Mouse (Mus musculus): Measurements from ENCODE around the gene Arhgap45. TPM values are rescaled to one million over a fixed set of nuclear protein-coding genes. Genes with fewer than 3 reads are reported as not detected.

Arhgap45 gene
- polyA plus RNA-seq, 1 experiment from 2014 or later: 8.0 TPM

DNA sequence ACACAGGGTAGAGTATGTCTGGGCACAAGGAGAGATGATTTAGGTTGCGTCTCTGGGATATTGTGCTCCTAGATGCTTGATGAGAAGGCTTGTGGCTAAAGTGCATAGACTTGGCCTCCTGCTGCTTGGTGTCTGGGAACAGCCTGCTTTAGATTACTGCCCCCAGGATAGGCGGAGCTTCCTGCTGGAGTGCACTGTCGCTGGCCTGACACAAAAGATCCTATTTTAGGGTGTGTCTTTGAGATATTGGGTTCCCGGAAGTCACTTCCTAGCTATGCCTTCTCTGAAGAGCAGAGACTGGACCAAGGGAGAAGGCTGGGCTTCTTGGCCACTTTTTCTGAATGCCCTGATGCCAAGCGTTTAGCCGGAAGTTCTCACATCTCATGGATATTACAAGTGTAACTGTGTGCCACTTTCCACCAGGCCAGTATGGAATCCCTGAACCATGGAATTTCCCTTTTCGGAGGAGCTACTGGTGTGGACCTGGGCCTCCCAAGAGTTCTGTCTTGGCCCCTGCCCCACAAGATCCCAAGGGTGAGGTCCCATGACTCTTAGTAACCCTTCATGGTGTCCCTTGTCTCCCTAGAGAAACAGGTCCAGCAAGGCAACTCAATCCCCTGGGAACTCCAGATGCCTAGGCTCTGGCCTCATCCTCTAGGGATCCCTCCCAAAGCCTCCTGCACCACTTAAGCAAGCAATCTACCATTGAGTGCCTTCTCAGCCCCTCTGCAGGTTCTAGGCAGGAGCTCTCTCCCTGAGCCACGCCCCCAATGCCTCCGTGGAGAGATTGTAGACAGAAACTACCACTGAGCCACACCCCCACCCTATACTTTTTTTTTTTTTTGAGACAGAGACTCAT, 12.8 kb upstream of the Arhgap45 start:
- no peak for DNase-seq (ENCODE audit: extremely low spot score, low spot score)
- Histone ChIP-seq H3K27me3 (ENCODE audit: poor library complexity, severe bottlenecking) (peaks cover 70% of the 10 kb centered on the region), H3K9me3 (no peaks in the 10 kb centered on the region), H3K4me1 (peaks cover 26% of the 10 kb centered on the region), H3K27ac (no peak overlapping the region), H3K4me3 (0 out of 2 replicates have a peak overlapping the region, but pooled peaks have one; percentile 5), H3K36me3 (replicated peaks) (no peaks in the 10 kb centered on the region)
- 63% methylated on average over 9 of the region's 9 CpGs for WGBS

- peaks cover 63% of the 10 kb centered on the region for H3K27me3 ChIP-seq (ENCODE audit: poor library complexity, severe bottlenecking)
- no peak overlapping the region for H3K4me3 ChIP-seq
- no peak for DNase-seq (ENCODE audit: extremely low spot score, low spot score)
- H3K4me1 ChIP-seq: peaks cover 26% of the 10 kb centered on the region
- H3K36me3 ChIP-seq (replicated peaks): no peaks in the 10 kb centered on the region
- no peak overlapping the region for H3K27ac ChIP-seq
- H3K9me3 ChIP-seq: no peaks in the 10 kb centered on the region
- 93% methylated on average over 8 of the region's 8 CpGs for WGBS
Measured at GRCm38 (mm10) chr10:80004233-80004705, 12.2 kb upstream of the Arhgap45 start.

GRCm38 (mm10) chr10:80011740-80012139, 4.7 kb upstream of the Arhgap45 start:
- no peak overlapping the region for H3K4me3 ChIP-seq
- 90% methylated on average over 6 of the region's 6 CpGs for WGBS
- DNase-seq (ENCODE audit: extremely low spot score, low spot score): no peak
- H3K27me3 ChIP-seq (ENCODE audit: poor library complexity, severe bottlenecking): peaks cover 54% of the 10 kb centered on the region
- peaks cover 23% of the 10 kb centered on the region for H3K9me3 ChIP-seq
- no peak overlapping the region for H3K27ac ChIP-seq
- peaks cover 22% of the 10 kb centered on the region; the same call in 1 of the 2 replicates for H3K4me1 ChIP-seq
- peaks cover 20% of the 10 kb centered on the region for H3K36me3 ChIP-seq (replicated peaks)

GRCm38 (mm10) chr10:80013609-80014008, 2.8 kb upstream of the Arhgap45 start:
- 28% methylated on average over 25 of the region's 25 CpGs for whole genome bisulfite sequencing
- H3K27me3 ChIP-seq (ENCODE audit: poor library complexity, severe bottlenecking): peaks cover 70% of the 10 kb centered on the region
- no peak for DNase-seq (ENCODE audit: extremely low spot score, low spot score)
- H3K4me1 ChIP-seq: peaks cover 26% of the 10 kb centered on the region
- H3K9me3 ChIP-seq: peaks cover 23% of the 10 kb centered on the region
- 0 out of 2 replicates have a peak overlapping the region, but pooled peaks have one; percentile 3 for H3K4me3 ChIP-seq
- H3K27ac ChIP-seq: no peak overlapping the region
- H3K36me3 ChIP-seq (replicated peaks): peaks cover 20% of the 10 kb centered on the region

GRCm38 (mm10) chr10:80014484-80015290, 1.8 kb upstream of the Arhgap45 start:
- Histone ChIP-seq H3K27me3 (ENCODE audit: poor library complexity, severe bottlenecking) (peaks cover 80% of the 10 kb centered on the region), H3K4me3 (no peak overlapping the region)

DNA sequence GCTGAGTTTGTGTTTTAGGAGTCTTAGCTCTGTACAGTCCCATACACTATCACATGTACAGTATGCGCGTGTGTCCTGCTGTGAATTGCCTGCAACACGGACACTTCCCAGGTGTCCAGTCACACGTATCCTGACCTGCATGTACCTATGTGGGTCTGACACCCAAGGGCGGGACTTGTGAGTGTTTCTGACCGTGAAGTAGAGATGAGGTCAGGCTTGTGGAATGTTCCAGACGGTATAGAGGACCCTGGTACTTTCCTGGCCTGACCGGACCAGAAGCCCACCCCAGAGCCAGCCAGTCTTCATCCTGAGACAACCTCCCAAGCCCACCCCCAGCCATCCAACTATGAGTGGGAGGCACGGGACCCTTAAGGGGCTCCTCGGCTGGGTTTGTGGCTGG, 870 bp upstream of the Arhgap45 start:
- peaks cover 11% of the 10 kb centered on the region; the same call in 1 of the 2 replicates for H3K36me3 ChIP-seq (replicated peaks)
- H3K27me3 ChIP-seq (ENCODE audit: poor library complexity, severe bottlenecking): peaks cover 89% of the 10 kb centered on the region
- no peak overlapping the region for H3K4me3 ChIP-seq
- 84% methylated on average over 10 of the region's 10 CpGs for WGBS
- H3K27ac ChIP-seq: no peak overlapping the region
- DNase-seq (ENCODE audit: extremely low spot score, low spot score): no peak
- peaks cover 45% of the 10 kb centered on the region for H3K4me1 ChIP-seq
- peaks cover 13% of the 10 kb centered on the region; the same call in 1 of the 2 replicates for H3K9me3 ChIP-seq

More at GRCm38 (mm10) chr10:80014484-80015290, 1.8 kb upstream of the Arhgap45 start:
- Histone ChIP-seq H3K27ac (no peak overlapping the region), H3K36me3 (replicated peaks) (peaks cover 18% of the 10 kb centered on the region), H3K9me3 (peaks cover 21% of the 10 kb centered on the region), H3K4me1 (peaks cover 36% of the 10 kb centered on the region)
- DNase-seq (ENCODE audit: extremely low spot score, low spot score): no peak
- 20% methylated on average over 28 of the region's 28 CpGs for WGBS

DNA sequence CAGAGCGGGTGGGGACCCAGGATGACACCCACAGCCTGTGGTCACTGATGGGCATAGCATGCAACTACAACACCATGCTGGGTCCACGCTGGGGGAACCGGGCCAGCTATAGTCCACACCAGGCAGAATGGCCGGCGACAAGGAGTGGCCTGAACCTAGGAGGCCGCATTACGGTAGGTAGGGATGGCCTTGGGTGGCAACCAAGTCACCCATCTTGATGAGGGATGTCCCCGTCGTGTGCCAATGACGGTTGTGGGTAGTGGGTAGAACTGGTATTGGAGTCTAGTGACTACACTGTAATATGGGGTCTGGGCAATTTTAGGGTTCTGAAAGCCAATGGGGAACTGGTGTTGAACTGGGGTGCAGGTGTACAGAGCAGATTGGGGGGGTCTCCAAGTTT, 478 bp downstream of the Arhgap45 start:
- no peak for DNase-seq (ENCODE audit: extremely low spot score, low spot score)
- H3K27ac ChIP-seq: no peak overlapping the region
- WGBS: 93% methylated on average over 10 of the region's 10 CpGs
- H3K4me1 ChIP-seq: peaks cover 47% of the 10 kb centered on the region
- H3K36me3 ChIP-seq (replicated peaks): peaks cover 6% of the 10 kb centered on the region
- peaks cover 85% of the 10 kb centered on the region for H3K27me3 ChIP-seq (ENCODE audit: poor library complexity, severe bottlenecking)
- no peak overlapping the region for H3K4me3 ChIP-seq
- H3K9me3 ChIP-seq: no peaks in the 10 kb centered on the region

DNA sequence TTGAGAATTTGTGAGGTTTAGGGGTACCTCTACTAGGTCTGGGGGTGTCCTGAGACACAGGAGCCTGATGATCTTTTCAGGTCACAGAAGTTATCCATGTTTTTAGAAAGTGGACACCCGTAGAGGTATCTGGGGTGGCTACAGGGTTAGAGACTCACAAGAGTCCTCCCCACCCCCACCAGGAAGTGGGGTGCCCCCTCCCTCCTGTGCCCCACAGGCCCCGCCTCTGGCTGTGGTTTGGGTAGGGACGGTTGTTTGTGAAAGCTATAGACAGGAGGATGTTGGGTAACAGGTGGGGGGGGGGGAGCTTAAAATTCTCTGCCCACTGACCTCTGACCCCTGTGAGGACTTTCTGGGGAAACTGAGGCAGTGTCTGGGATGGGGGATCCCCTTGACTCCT, 908 bp downstream of the Arhgap45 start:
- DNase-seq (ENCODE audit: extremely low spot score, low spot score): no peak
- Histone ChIP-seq H3K4me1 (peaks cover 47% of the 10 kb centered on the region), H3K36me3 (replicated peaks) (peaks cover 10% of the 10 kb centered on the region), H3K9me3 (no peaks in the 10 kb centered on the region), H3K4me3 (no peak overlapping the region), H3K27ac (no peak overlapping the region), H3K27me3 (ENCODE audit: poor library complexity, severe bottlenecking) (peaks cover 81% of the 10 kb centered on the region)
- WGBS: 73% methylated on average over 3 of the region's 3 CpGs

DNA sequence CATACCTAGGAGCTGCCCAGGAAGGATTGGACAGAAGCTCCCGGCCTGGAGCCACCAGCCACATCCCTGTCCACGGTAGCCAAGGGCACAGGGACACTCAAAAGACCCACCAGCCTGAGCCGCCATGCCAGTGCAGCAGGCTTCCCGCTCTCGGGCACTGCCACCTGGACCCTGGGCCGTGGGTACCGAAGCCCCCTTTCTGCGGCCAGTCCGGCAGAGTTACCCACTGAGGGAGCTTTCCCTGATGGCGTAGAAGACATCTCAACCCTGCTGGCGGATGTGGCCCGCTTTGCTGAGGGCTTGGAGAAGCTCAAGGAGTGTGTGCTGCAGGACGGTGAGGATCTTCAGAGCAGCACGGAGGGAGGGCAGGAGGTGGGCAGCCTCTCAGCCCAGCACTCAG, 1.3 kb downstream of the Arhgap45 start:
- no peak for DNase-seq (ENCODE audit: extremely low spot score, low spot score)
- Histone ChIP-seq H3K36me3 (replicated peaks) (peaks cover 12% of the 10 kb centered on the region), H3K27ac (no peak overlapping the region), H3K9me3 (no peaks in the 10 kb centered on the region), H3K4me3 (no peak overlapping the region), H3K4me1 (peaks cover 47% of the 10 kb centered on the region), H3K27me3 (ENCODE audit: poor library complexity, severe bottlenecking) (peaks cover 77% of the 10 kb centered on the region)
- WGBS: 85% methylated on average over 14 of the region's 14 CpGs

DNA sequence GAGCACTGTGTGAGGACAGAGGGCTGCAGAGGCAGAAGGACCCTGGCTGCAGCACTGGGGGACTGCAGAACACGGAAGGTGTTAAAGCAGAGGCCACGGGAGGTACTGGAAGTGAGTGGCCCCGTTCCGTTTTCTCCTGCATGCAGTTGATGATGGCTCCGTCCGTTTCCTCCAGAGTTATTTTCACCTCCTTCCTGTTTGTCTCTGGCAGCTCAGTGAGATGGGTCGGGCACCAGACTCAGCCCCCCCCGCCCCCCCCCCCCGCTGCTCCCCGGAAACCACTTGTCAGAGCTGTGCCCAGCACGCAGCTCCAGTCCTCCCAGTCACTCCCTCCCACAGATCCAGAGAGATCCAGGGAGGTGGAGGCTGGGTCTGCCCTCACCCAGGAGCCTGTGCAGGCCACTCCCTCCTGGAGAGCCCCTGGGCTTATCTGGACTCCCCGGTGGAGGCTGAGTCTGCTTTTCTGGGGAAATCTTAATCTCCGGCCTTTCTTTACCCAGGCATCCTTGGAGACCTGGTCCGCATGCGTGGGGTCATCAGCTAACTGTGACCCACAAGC, 2.4 kb downstream of the Arhgap45 start:
- H3K36me3 ChIP-seq (replicated peaks): peaks cover 15% of the 10 kb centered on the region
- no peaks in the 10 kb centered on the region for H3K9me3 ChIP-seq
- H3K4me1 ChIP-seq: peaks cover 43% of the 10 kb centered on the region
- peaks cover 66% of the 10 kb centered on the region for H3K27me3 ChIP-seq (ENCODE audit: poor library complexity, severe bottlenecking)
- DNase-seq (ENCODE audit: extremely low spot score, low spot score): no peak
- H3K27ac ChIP-seq: peak overlapping the region; percentile 88
- WGBS: 7% methylated on average over 15 of the region's 15 CpGs
- peak overlapping the region; percentile 47 for H3K4me3 ChIP-seq

GRCm38 (mm10) chr10:80019471-80020131, 3.1 kb downstream of the Arhgap45 start:
- Histone ChIP-seq H3K9me3 (no peaks in the 10 kb centered on the region), H3K4me1 (peaks cover 37% of the 10 kb centered on the region), H3K36me3 (replicated peaks) (peaks cover 15% of the 10 kb centered on the region), H3K27ac (peak overlapping the region; percentile 88), H3K4me3 (peak overlapping the region; percentile 47), H3K27me3 (ENCODE audit: poor library complexity, severe bottlenecking) (peaks cover 58% of the 10 kb centered on the region)
- WGBS: 4% methylated on average over 20 of the region's 20 CpGs
- DNase-seq (ENCODE audit: extremely low spot score, low spot score): peak; percentile 59

GRCm38 (mm10) chr10:80020191-80020590, 3.7 kb downstream of the Arhgap45 start:
- DNase-seq (ENCODE audit: extremely low spot score, low spot score): no peak
- Histone ChIP-seq H3K4me3 (peak overlapping the region; percentile 47), H3K4me1 (peaks cover 34% of the 10 kb centered on the region), H3K9me3 (no peaks in the 10 kb centered on the region), H3K36me3 (replicated peaks) (peaks cover 15% of the 10 kb centered on the region), H3K27ac (peak overlapping the region; percentile 88), H3K27me3 (ENCODE audit: poor library complexity, severe bottlenecking) (peaks cover 53% of the 10 kb centered on the region)
- WGBS: 16% methylated on average over 11 of the region's 11 CpGs

All from forebrain, embryonic 10.5 days (tissue).